Comparison of ENCODE assay signal across 27 mouse cellular contexts in genomic region chr14:46803791-46804190, GRCm38 (mm10). TPM values are rescaled to one million over a fixed set of nuclear protein-coding genes. Genes with fewer than 3 reads are reported as not detected.
DNase-seq lines count a peak whose midpoint lies in the region; ATAC-seq and TF ChIP-seq lines count a peak whose summit lies in the region.
"Had no signal": no experiment of that assay in that cellular context is flagged by ENCODE, and none has a peak within 500 bp of the region (broad histone marks: within the 10 kb centered on the region; RNA-seq: fewer than 3 reads in every experiment).

No protein-coding gene starts in this region.

- no peak for DNase-seq in lung, adult 2 months
- DNase-seq in lung, postnatal 25 days (ENCODE audit: low spot score) = peak; percentile 26
- DNase-seq in lung, adult 18-20 months = no peak
- peak; percentile 42 for DNase-seq in lung, postnatal 36 days
- DNase-seq in cerebellum, postnatal 14 days = no peak
- DNase-seq: adrenal gland, adult 2 months; adrenal gland, postnatal 14 days; cerebellum, adult 11 months; cerebellum, adult 2 months; cerebellum, adult 9-11 months; cerebellum, postnatal 36 days; embryo, embryonic 11 days; gastrocnemius, postnatal 10 days; gastrocnemius, postnatal 36 days; heart, adult 2 months; heart, postnatal 14 days; heart, postnatal 4 days had no signal

- no peak overlapping the region for H3K4me2 ChIP-seq in lung, embryonic 16.5 days (ENCODE audit: low read depth, low read length)
- H3K4me2 ChIP-seq: embryonic facial prominence, embryonic 13.5 days; forebrain, embryonic 13.5 days; heart, embryonic 13.5 days; hindbrain, embryonic 14.5 days had no signal

- ATAC-seq in lung, embryonic 16.5 days (ENCODE audit: low read depth) = peak; percentile 26; the same call in 1 of the 2 replicates
- ATAC-seq: CD4-positive, CD25-positive, alpha-beta regulatory T cell, adult 4 months; forebrain, embryonic 13.5 days; forebrain, embryonic 16.5 days had no signal

- H3K36me3 ChIP-seq in lung, embryonic 16.5 days (ENCODE audit: control insufficient read depth, insufficient read depth, low read length) = peaks cover 3% of the 10 kb centered on the region; the same call in 1 of the 2 replicates

- H3K27ac ChIP-seq in lung, embryonic 16.5 days (ENCODE audit: low read length) = no peak overlapping the region
- H3K27ac ChIP-seq: embryonic facial prominence, embryonic 10.5 days; embryonic facial prominence, embryonic 13.5 days; forebrain, embryonic 10.5 days; forebrain, embryonic 13.5 days; heart, adult 2 months; heart, embryonic 10.5 days; heart, embryonic 13.5 days; hindbrain, embryonic 14.5 days had no signal

- no peaks in the 10 kb centered on the region for H3K9me3 ChIP-seq in lung, embryonic 16.5 days (ENCODE audit: control insufficient read depth, low read length)
- H3K9me3 ChIP-seq: embryonic facial prominence, embryonic 10.5 days; embryonic facial prominence, embryonic 13.5 days; forebrain, embryonic 10.5 days; forebrain, embryonic 13.5 days; heart, embryonic 10.5 days; heart, embryonic 13.5 days had no signal

- H3K9ac ChIP-seq in lung, embryonic 16.5 days (ENCODE audit: low read length) = no peak overlapping the region
- H3K9ac ChIP-seq: embryonic facial prominence, embryonic 13.5 days; forebrain, embryonic 13.5 days; heart, embryonic 13.5 days; hindbrain, embryonic 14.5 days had no signal

- H3K4me3 ChIP-seq in lung, embryonic 16.5 days (ENCODE audit: low read length) = no peak overlapping the region
- no peak overlapping the region for H3K4me3 ChIP-seq in lung, adult 2 months (replicated peaks; ENCODE audit: extremely low read depth, low read depth, low read length)
- H3K4me3 ChIP-seq: embryonic facial prominence, embryonic 10.5 days; embryonic facial prominence, embryonic 13.5 days; forebrain, embryonic 10.5 days; forebrain, embryonic 13.5 days; heart, adult 2 months; heart, embryonic 10.5 days; heart, embryonic 13.5 days had no signal

- 81% methylated on average over 1 of the region's 1 CpGs for WGBS in lung, embryonic 16.5 days
- 47% methylated on average over 1 of the region's 1 CpGs for WGBS in lung, adult 2 months

- H3K27me3 ChIP-seq in lung, embryonic 16.5 days (ENCODE audit: control insufficient read depth, insufficient read depth, low read depth, low read length) = no peaks in the 10 kb centered on the region
- H3K27me3 ChIP-seq: embryonic facial prominence, embryonic 13.5 days; forebrain, embryonic 13.5 days; heart, embryonic 13.5 days had no signal

- H3K4me1 ChIP-seq in lung, embryonic 16.5 days (replicated peaks; ENCODE audit: control insufficient read depth, insufficient read depth, low read length) = no peaks in the 10 kb centered on the region; the same call in 1 of the 2 replicates
- peaks cover 8% of the 10 kb centered on the region for H3K4me1 ChIP-seq in lung, adult 2 months (ENCODE audit: control insufficient read depth, insufficient read depth, low read length)
- H3K4me1 ChIP-seq: embryonic facial prominence, embryonic 10.5 days; embryonic facial prominence, embryonic 13.5 days; forebrain, embryonic 10.5 days; forebrain, embryonic 13.5 days had no signal

- no peak for TF ChIP-seq POLR2A in lung, adult 2 months (IDR thresholded peaks at IDR 0.05; ENCODE audit: borderline replicate concordance, extremely low read depth, low read depth, low read length)

- TF ChIP-seq CTCF in lung, adult 2 months (IDR thresholded peaks at IDR 0.05; ENCODE audit: insufficient read depth, low read length) = no peak

RNA-seq across cellular contexts. Expression of gene Cnih1, which starts 15.6 kb away (rescaled TPM):
- 169 and 171 TPM in 2 replicates for polyA plus RNA-seq in lung, embryonic 16.5 days (2015; fragmentation: Nextera tagmentation; extraction: Ambion mirVana)
- 44.8 and 48.8 TPM in 2 replicates for polyA plus RNA-seq in lung, adult 2 months (2012; rRNA removed)

RNA-seq across cellular contexts. Expression of gene Gmfb, which starts 18.3 kb away (rescaled TPM):
- 68.6 and 74.9 TPM in 2 replicates for polyA plus RNA-seq in lung, embryonic 16.5 days (2015; fragmentation: Nextera tagmentation; extraction: Ambion mirVana)
- polyA plus RNA-seq in lung, adult 2 months (2012; rRNA removed) = 10.7 and 20.7 TPM in 2 replicates

RNA-seq across cellular contexts. Expression of gene Cgrrf1, which starts 28.1 kb away (rescaled TPM):
- 48.1 and 49.0 TPM in 2 replicates for polyA plus RNA-seq in lung, embryonic 16.5 days (2015; fragmentation: Nextera tagmentation; extraction: Ambion mirVana)
- polyA plus RNA-seq in lung, adult 2 months (2012; rRNA removed) = 24.3 and 28.2 TPM in 2 replicates

RNA-seq across cellular contexts. Expression of gene Cdkn3, which starts 43.5 kb away (rescaled TPM):
- 66.7 and 73.6 TPM in 2 replicates for polyA plus RNA-seq in lung, embryonic 16.5 days (2015; fragmentation: Nextera tagmentation; extraction: Ambion mirVana)
- polyA plus RNA-seq in lung, adult 2 months (2012; rRNA removed) = 0.50 and 1.1 TPM in 2 replicates
- polyA plus RNA-seq: adrenal gland, adult 2 months had no signal

Comparison
In these comparisons a context has a peak if more than half of its experiments do, and no peak if none do; other contexts are left out.
1. DNase-seq: peak in lung, postnatal 25 days (single experiment) and lung, postnatal 36 days (single experiment); none in lung, adult 2 months (single experiment), lung, adult 18-20 months (0 of 2) and cerebellum, postnatal 14 days (0 of 2).